Mouse (Mus musculus): ENCODE data around the gene Larp4. TPM values are rescaled to one million over a fixed set of nuclear protein-coding genes. Genes with fewer than 3 reads are reported as not detected.

The Larp4 gene
- polyA plus RNA-seq, 1 experiment from 2014 or later: 36.0 TPM

DNA sequence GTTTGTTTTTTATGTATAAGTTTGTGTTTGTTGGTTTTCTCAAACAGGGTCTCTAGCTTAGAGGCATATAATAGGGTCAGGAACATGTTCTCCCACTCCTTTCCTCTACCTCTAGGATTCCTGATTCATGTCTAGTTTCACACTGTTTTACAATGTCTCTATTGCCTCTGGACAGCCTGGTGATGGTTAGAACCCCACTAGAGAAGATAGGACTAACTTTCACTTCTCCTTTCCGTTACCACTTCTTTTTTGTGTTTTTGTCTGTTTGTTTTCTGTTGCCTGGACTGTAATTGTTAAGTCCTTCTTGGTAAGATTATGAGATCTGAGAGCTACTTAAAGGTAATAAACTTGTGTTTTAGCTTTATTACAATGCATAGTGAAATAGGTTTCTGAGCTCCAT lies 29.5 kb downstream of the Larp4 start:
- H3K4me3 ChIP-seq (replicated peaks; ENCODE audit: low read depth, low read length): no peak overlapping the region
- 92% methylated on average over 1 of the region's 1 CpGs for WGBS
- H3K27ac ChIP-seq: no peak overlapping the region
- DNase-seq (ENCODE audit: low spot score): no peak
- H3K4me2 ChIP-seq (ENCODE audit: low read length): no peak overlapping the region
- ATAC-seq (replicated peaks; ENCODE audit: low FRiP score, low read depth): no peak
- H3K4me1 ChIP-seq (replicated peaks; ENCODE audit: insufficient read depth, low read length): no peaks in the 10 kb centered on the region
- no peaks in the 10 kb centered on the region for H3K27me3 ChIP-seq (ENCODE audit: insufficient read depth, low read length)
- no peak overlapping the region for H3K9ac ChIP-seq (ENCODE audit: low read depth, low read length)
- no peaks in the 10 kb centered on the region for H3K9me3 ChIP-seq (replicated peaks; ENCODE audit: low read length)
- H3K36me3 ChIP-seq (ENCODE audit: insufficient read depth, low read length): peaks cover 37% of the 10 kb centered on the region
- no peak for TF ChIP-seq CTCF (IDR thresholded peaks at IDR 0.05; ENCODE audit: low read depth)

DNA sequence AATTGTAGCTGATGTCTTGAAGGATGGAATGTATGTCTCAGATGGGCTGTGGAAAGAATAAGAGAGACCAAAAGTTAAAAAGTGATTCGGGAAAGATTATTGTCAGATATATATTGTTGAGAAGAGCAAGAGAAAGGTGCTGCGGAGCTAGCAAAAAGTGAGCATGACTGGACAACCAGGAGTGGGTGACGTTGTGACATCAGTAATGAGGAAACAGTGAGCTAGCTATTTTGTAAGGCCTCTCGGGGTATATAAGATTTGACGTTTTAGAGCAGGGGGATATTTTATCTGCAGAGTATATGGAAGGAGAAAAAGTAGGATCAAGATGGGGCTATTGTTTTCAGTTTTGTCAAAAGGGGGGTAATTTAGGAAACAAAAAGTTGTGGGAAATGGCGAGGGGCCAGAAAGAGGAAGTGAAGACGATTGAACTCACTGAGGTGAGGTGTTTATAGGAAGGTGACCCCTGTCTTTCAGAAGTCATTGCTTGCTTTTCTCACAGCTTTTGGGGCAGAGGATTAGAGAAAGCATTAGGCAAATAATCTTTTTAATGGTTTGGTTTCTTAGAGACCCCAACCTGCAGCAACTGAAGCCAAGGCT lies 34.9 kb downstream of the Larp4 start:
- no peaks in the 10 kb centered on the region for H3K27me3 ChIP-seq (ENCODE audit: insufficient read depth, low read length)
- WGBS: 75% methylated on average over 7 of the region's 7 CpGs

DNA sequence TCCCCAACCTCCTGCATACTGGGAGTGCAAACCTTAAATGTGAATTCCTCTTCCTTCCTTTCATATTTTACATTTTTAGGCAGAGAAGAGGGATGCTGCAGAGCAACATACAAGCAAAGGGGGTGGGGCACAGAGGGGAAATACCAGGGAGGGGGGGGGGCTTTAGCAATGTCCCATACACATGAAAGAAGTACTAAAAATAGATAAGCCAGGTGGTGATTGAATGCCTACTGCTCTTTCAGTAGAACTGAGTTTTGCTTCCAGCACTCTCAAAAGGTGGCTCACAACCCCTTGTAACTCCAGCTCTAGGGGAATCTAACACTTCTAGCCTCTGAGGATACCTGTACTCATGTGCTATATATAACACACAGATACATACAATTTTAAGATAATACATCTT lies 36.3 kb downstream of the Larp4 start:
- no peak overlapping the region for H3K4me2 ChIP-seq (ENCODE audit: low read length)
- peaks cover 53% of the 10 kb centered on the region for H3K36me3 ChIP-seq (ENCODE audit: insufficient read depth, low read length)
- H3K4me3 ChIP-seq (replicated peaks; ENCODE audit: low read depth, low read length): no peak overlapping the region
- no peak for ATAC-seq (replicated peaks; ENCODE audit: low FRiP score, low read depth)
- no peak overlapping the region for H3K9ac ChIP-seq (ENCODE audit: low read depth, low read length)
- H3K4me1 ChIP-seq (replicated peaks; ENCODE audit: insufficient read depth, low read length): no peaks in the 10 kb centered on the region
- H3K9me3 ChIP-seq (replicated peaks; ENCODE audit: low read length): no peaks in the 10 kb centered on the region
- H3K27me3 ChIP-seq (ENCODE audit: insufficient read depth, low read length): no peaks in the 10 kb centered on the region
- no peak for TF ChIP-seq CTCF (IDR thresholded peaks at IDR 0.05; ENCODE audit: low read depth)
- no peak overlapping the region for H3K27ac ChIP-seq
- no peak for DNase-seq (ENCODE audit: low spot score)

More for the DNA sequence above, 34.9 kb downstream of the Larp4 start:
- TF ChIP-seq CTCF (IDR thresholded peaks at IDR 0.05; ENCODE audit: low read depth): no peak
- no peaks in the 10 kb centered on the region for H3K4me1 ChIP-seq (replicated peaks; ENCODE audit: insufficient read depth, low read length)
- H3K9me3 ChIP-seq (replicated peaks; ENCODE audit: low read length): no peaks in the 10 kb centered on the region
- DNase-seq (ENCODE audit: low spot score) (no peak), ATAC-seq (replicated peaks; ENCODE audit: low FRiP score, low read depth) (no peak)
- no peak overlapping the region for H3K27ac ChIP-seq
- H3K9ac ChIP-seq (ENCODE audit: low read depth, low read length): no peak overlapping the region
- no peak overlapping the region for H3K4me2 ChIP-seq (ENCODE audit: low read length)
- peaks cover 51% of the 10 kb centered on the region for H3K36me3 ChIP-seq (ENCODE audit: insufficient read depth, low read length)
- H3K4me3 ChIP-seq (replicated peaks; ENCODE audit: low read depth, low read length): no peak overlapping the region

DNA sequence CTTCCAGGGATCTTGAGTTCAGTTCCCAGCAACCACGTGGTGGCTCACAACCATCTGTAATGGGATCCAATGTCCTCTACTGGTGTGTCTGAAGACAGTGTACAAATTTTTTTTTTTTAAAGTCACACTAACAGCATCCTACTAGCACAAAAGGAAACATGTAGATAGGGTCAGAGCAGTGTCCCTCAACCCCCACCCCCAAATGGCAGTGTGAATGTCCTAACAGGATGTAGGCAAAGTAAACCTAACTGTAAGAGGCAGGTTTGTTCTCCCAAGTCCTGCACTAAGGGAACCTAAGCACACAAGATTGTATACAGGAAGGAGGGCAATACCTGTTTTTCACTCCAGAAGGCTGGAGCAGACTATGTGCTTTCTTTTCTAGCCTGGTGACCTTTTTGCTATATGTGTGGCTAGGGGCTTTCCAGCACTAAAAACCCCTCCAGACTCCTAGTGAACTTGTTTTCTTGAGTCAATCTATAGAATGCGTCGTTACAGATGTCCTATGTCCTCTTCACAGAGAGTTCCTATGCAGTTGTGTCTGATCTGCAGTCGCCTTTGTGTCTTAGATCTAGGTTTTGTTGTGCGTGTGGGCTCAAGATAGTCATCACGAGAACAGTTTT lies 48.5 kb downstream of the Larp4 start:
- ATAC-seq (replicated peaks; ENCODE audit: low FRiP score, low read depth): no peak
- H3K4me1 ChIP-seq (replicated peaks; ENCODE audit: insufficient read depth, low read length): no peaks in the 10 kb centered on the region
- H3K4me3 ChIP-seq (replicated peaks; ENCODE audit: low read depth, low read length): no peak overlapping the region
- no peak overlapping the region for H3K9ac ChIP-seq (ENCODE audit: low read depth, low read length)
- 68% methylated on average over 6 of the region's 6 CpGs for WGBS
- H3K4me2 ChIP-seq (ENCODE audit: low read length): no peak overlapping the region
- DNase-seq (ENCODE audit: low spot score): no peak
- H3K9me3 ChIP-seq (replicated peaks; ENCODE audit: low read length): no peaks in the 10 kb centered on the region
- no peaks in the 10 kb centered on the region for H3K27me3 ChIP-seq (ENCODE audit: insufficient read depth, low read length)
- peaks cover 3% of the 10 kb centered on the region; the same call in 1 of the 2 replicates for H3K36me3 ChIP-seq (ENCODE audit: insufficient read depth, low read length)
- H3K27ac ChIP-seq: no peak overlapping the region
- no peak for TF ChIP-seq CTCF (IDR thresholded peaks at IDR 0.05; ENCODE audit: low read depth)

DNA sequence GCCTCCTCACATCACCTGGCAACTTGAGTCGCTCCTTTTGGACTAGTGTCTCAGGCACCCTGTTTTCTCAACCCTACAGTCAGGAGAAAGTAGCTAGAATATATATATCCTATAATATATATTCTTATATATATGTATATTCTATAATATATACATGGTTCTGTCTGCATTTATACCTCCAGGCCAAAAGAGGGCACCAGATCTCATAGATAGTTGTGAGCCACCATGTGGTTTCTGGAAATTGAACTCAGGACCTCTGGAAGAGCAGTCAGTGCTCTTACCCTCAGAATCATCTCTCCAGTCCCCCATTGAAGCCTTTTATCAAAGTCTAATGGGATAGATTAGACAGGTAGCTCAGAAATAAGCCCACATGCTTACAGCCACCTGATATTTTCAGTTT lies 51.3 kb downstream of the Larp4 start:
- no peaks in the 10 kb centered on the region for H3K9me3 ChIP-seq (replicated peaks; ENCODE audit: low read length)
- no peak overlapping the region for H3K4me3 ChIP-seq (replicated peaks; ENCODE audit: low read depth, low read length)
- no peak for TF ChIP-seq CTCF (IDR thresholded peaks at IDR 0.05; ENCODE audit: low read depth)
- DNase-seq (ENCODE audit: low spot score): no peak
- no peak overlapping the region for H3K27ac ChIP-seq
- WGBS: 79% methylated on average over 1 of the region's 1 CpGs
- ATAC-seq (replicated peaks; ENCODE audit: low FRiP score, low read depth): no peak
- no peaks in the 10 kb centered on the region for H3K4me1 ChIP-seq (replicated peaks; ENCODE audit: insufficient read depth, low read length)
- H3K4me2 ChIP-seq (ENCODE audit: low read length): no peak overlapping the region
- H3K9ac ChIP-seq (ENCODE audit: low read depth, low read length): no peak overlapping the region
- H3K27me3 ChIP-seq (ENCODE audit: insufficient read depth, low read length): no peaks in the 10 kb centered on the region
- no peaks in the 10 kb centered on the region for H3K36me3 ChIP-seq (ENCODE audit: insufficient read depth, low read length)

DNA sequence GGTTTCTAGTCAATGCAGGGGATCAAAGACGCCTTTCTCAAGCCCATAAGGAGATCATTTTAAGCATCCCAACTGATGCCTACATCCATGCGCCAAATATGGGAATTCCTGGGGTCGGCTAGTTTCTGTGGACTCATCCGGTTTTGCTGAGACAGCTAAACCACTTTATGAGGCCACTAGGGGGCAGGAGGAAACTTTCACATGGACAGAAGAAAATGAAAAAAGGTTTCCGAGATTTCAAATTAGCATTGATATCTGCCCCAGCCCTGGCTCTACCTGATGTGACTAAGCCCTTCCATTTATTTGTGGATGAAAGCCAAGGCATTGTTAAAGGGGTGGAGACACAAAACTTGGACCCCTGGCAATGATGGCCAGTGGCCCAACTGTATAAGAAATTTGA lies 53.1 kb downstream of the Larp4 start:
- no peak overlapping the region for H3K27ac ChIP-seq
- DNase-seq (ENCODE audit: low spot score) (peak; percentile 84), ATAC-seq (replicated peaks; ENCODE audit: low FRiP score, low read depth) (no peak)
- no peaks in the 10 kb centered on the region for H3K27me3 ChIP-seq (ENCODE audit: insufficient read depth, low read length)
- H3K9ac ChIP-seq (ENCODE audit: low read depth, low read length): no peak overlapping the region
- TF ChIP-seq CTCF (IDR thresholded peaks at IDR 0.05; ENCODE audit: low read depth): peak; percentile 78
- H3K4me2 ChIP-seq (ENCODE audit: low read length): no peak overlapping the region
- H3K9me3 ChIP-seq (replicated peaks; ENCODE audit: low read length): no peaks in the 10 kb centered on the region
- H3K4me3 ChIP-seq (replicated peaks; ENCODE audit: low read depth, low read length): no peak overlapping the region
- H3K4me1 ChIP-seq (replicated peaks; ENCODE audit: insufficient read depth, low read length): no peaks in the 10 kb centered on the region
- 15% methylated on average over 5 of the region's 5 CpGs for WGBS
- no peaks in the 10 kb centered on the region for H3K36me3 ChIP-seq (ENCODE audit: insufficient read depth, low read length)
